Mouse (Mus musculus): ENCODE measurements around the gene Vti1b. TPM values are rescaled to one million over a fixed set of nuclear protein-coding genes. Genes with fewer than 3 reads are reported as not detected.

Gene Vti1b
- total and polyA plus RNA-seq, 3 experiments: 26.0 to 210 (median 80.7) TPM

GRCm38 (mm10) chr12:79173721-79174120 lies 1.3 kb upstream of the Vti1b start:
- peaks cover 62% of the 10 kb centered on the region for H3K36me3 ChIP-seq (replicated peaks)
- TF ChIP-seq GATA1 (IDR thresholded peaks at IDR 0.05; ENCODE audit: borderline replicate concordance, low read length) (no peak), CTCF (IDR thresholded peaks at IDR 0.05; ENCODE audit: low read depth, low read length) (no peak), POLR2AphosphoS5 (IDR thresholded peaks at IDR 0.05; ENCODE audit: insufficient replicate concordance, low read depth, low read length) (no peak), TAL1 (conservative IDR thresholded peaks at IDR 0.05; ENCODE audit: low read depth, low read length) (no peak)
- no peaks in the 10 kb centered on the region for H3K9me3 ChIP-seq (replicated peaks)
- peaks cover 40% of the 10 kb centered on the region for H3K4me1 ChIP-seq (ENCODE audit: insufficient read depth, low read depth, low read length)
- H3K4me3 ChIP-seq (ENCODE audit: low read depth, low read length): no peak overlapping the region
- DNase-seq (ENCODE audit: low spot score) (no peak), ATAC-seq (ENCODE audit: extremely low read depth, insufficient number of reproducible peaks, low FRiP score, poor library complexity, severe bottlenecking) (no peak)
- H3K27me3 ChIP-seq (ENCODE audit: insufficient read depth, low read length): no peaks in the 10 kb centered on the region

- H3K27me3 ChIP-seq (ENCODE audit: insufficient read depth, low read length): no peaks in the 10 kb centered on the region
- TF ChIP-seq CTCF (IDR thresholded peaks at IDR 0.05; ENCODE audit: low read depth, low read length) (no peak), TAL1 (conservative IDR thresholded peaks at IDR 0.05; ENCODE audit: low read depth, low read length) (no peak), GATA1 (IDR thresholded peaks at IDR 0.05; ENCODE audit: borderline replicate concordance, low read length) (no peak), POLR2AphosphoS5 (IDR thresholded peaks at IDR 0.05; ENCODE audit: insufficient replicate concordance, low read depth, low read length) (no peak)
- no peaks in the 10 kb centered on the region for H3K9me3 ChIP-seq (replicated peaks)
- DNase-seq (ENCODE audit: low spot score): no peak
- H3K4me3 ChIP-seq (ENCODE audit: low read depth, low read length): peak overlapping the region; percentile 84
- peaks cover 44% of the 10 kb centered on the region for H3K4me1 ChIP-seq (ENCODE audit: insufficient read depth, low read depth, low read length)
- no peak for ATAC-seq (ENCODE audit: extremely low read depth, insufficient number of reproducible peaks, low FRiP score, poor library complexity, severe bottlenecking)
- H3K36me3 ChIP-seq (replicated peaks): peaks cover 60% of the 10 kb centered on the region
These were observed 1.0 kb downstream of the Vti1b start for GRCm38 (mm10) chr12:79171269-79171995.

- no peak for DNase-seq (ENCODE audit: low spot score)
- no peak for ATAC-seq (ENCODE audit: extremely low read depth, insufficient number of reproducible peaks, low FRiP score, poor library complexity, severe bottlenecking)
- Histone ChIP-seq H3K4me3 (ENCODE audit: low read depth, low read length) (no peak overlapping the region), H3K27me3 (ENCODE audit: insufficient read depth, low read length) (no peaks in the 10 kb centered on the region), H3K9me3 (replicated peaks) (no peaks in the 10 kb centered on the region), H3K36me3 (replicated peaks) (peaks cover 60% of the 10 kb centered on the region), H3K4me1 (ENCODE audit: insufficient read depth, low read depth, low read length) (peaks cover 44% of the 10 kb centered on the region)
- TF ChIP-seq GATA1 (IDR thresholded peaks at IDR 0.05; ENCODE audit: borderline replicate concordance, low read length) (no peak), CTCF (IDR thresholded peaks at IDR 0.05; ENCODE audit: low read depth, low read length) (no peak), POLR2AphosphoS5 (IDR thresholded peaks at IDR 0.05; ENCODE audit: insufficient replicate concordance, low read depth, low read length) (no peak), GATA2 (IDR thresholded peaks at IDR 0.05; ENCODE audit: borderline replicate concordance, low read depth, low read length) (no peak), TAL1 (conservative IDR thresholded peaks at IDR 0.05; ENCODE audit: low read depth, low read length) (no peak)
These were observed 2.0 kb downstream of the Vti1b start for GRCm38 (mm10) chr12:79170421-79170820.

GRCm38 (mm10) chr12:79169173-79169572 lies 3.3 kb downstream of the Vti1b start:
- no peak for TF ChIP-seq POLR2AphosphoS5 (IDR thresholded peaks at IDR 0.05; ENCODE audit: insufficient replicate concordance, low read depth, low read length)
- H3K4me3 ChIP-seq (ENCODE audit: low read depth, low read length): no peak overlapping the region
- no peak for ATAC-seq (ENCODE audit: extremely low read depth, insufficient number of reproducible peaks, low FRiP score, poor library complexity, severe bottlenecking)
- no peak for DNase-seq (ENCODE audit: low spot score)
- no peaks in the 10 kb centered on the region for H3K9me3 ChIP-seq (replicated peaks)
- H3K4me1 ChIP-seq (ENCODE audit: insufficient read depth, low read depth, low read length): peaks cover 40% of the 10 kb centered on the region
- H3K27me3 ChIP-seq (ENCODE audit: insufficient read depth, low read length): no peaks in the 10 kb centered on the region
- peaks cover 60% of the 10 kb centered on the region for H3K36me3 ChIP-seq (replicated peaks)

GRCm38 (mm10) chr12:79162876-79163275 lies 9.6 kb downstream of the Vti1b start:
- DNase-seq (ENCODE audit: low spot score): no peak
- TF ChIP-seq TAL1 (conservative IDR thresholded peaks at IDR 0.05; ENCODE audit: low read depth, low read length) (no peak), POLR2AphosphoS5 (IDR thresholded peaks at IDR 0.05; ENCODE audit: insufficient replicate concordance, low read depth, low read length) (no peak), GATA1 (IDR thresholded peaks at IDR 0.05; ENCODE audit: borderline replicate concordance, low read length) (no peak), GATA2 (IDR thresholded peaks at IDR 0.05; ENCODE audit: borderline replicate concordance, low read depth, low read length) (no peak), CTCF (IDR thresholded peaks at IDR 0.05; ENCODE audit: low read depth, low read length) (no peak)
- H3K9me3 ChIP-seq (replicated peaks): no peaks in the 10 kb centered on the region
- peaks cover 94% of the 10 kb centered on the region for H3K36me3 ChIP-seq (replicated peaks)
- H3K4me3 ChIP-seq (ENCODE audit: low read depth, low read length): no peak overlapping the region
- ATAC-seq (ENCODE audit: extremely low read depth, insufficient number of reproducible peaks, low FRiP score, poor library complexity, severe bottlenecking): no peak
- H3K4me1 ChIP-seq (ENCODE audit: insufficient read depth, low read depth, low read length): no peaks in the 10 kb centered on the region
- no peaks in the 10 kb centered on the region for H3K27me3 ChIP-seq (ENCODE audit: insufficient read depth, low read length)

- DNase-seq (ENCODE audit: low spot score): no peak
- ATAC-seq (ENCODE audit: extremely low read depth, insufficient number of reproducible peaks, low FRiP score, poor library complexity, severe bottlenecking): no peak
- Histone ChIP-seq H3K27me3 (ENCODE audit: insufficient read depth, low read length) (no peaks in the 10 kb centered on the region), H3K9me3 (replicated peaks) (no peaks in the 10 kb centered on the region), H3K36me3 (replicated peaks) (peaks cover 35% of the 10 kb centered on the region), H3K4me1 (ENCODE audit: insufficient read depth, low read depth, low read length) (no peaks in the 10 kb centered on the region), H3K4me3 (ENCODE audit: low read depth, low read length) (no peak overlapping the region)
- TF ChIP-seq POLR2AphosphoS5 (IDR thresholded peaks at IDR 0.05; ENCODE audit: insufficient replicate concordance, low read depth, low read length): no peak
These were observed 22.8 kb downstream of the Vti1b start for GRCm38 (mm10) chr12:79149653-79150052.

- H3K9me3 ChIP-seq (replicated peaks): no peaks in the 10 kb centered on the region
- ATAC-seq (ENCODE audit: extremely low read depth, insufficient number of reproducible peaks, low FRiP score, poor library complexity, severe bottlenecking) (no peak), DNase-seq (ENCODE audit: low spot score) (no peak)
- H3K36me3 ChIP-seq (replicated peaks): no peaks in the 10 kb centered on the region
- H3K4me3 ChIP-seq (ENCODE audit: low read depth, low read length): no peak overlapping the region
- 0 out of 2 replicates have a peak, but pooled peaks cover 2% of the 10 kb centered on the region for H3K4me1 ChIP-seq (ENCODE audit: insufficient read depth, low read depth, low read length)
- TF ChIP-seq GATA2 (IDR thresholded peaks at IDR 0.05; ENCODE audit: borderline replicate concordance, low read depth, low read length) (no peak), POLR2AphosphoS5 (IDR thresholded peaks at IDR 0.05; ENCODE audit: insufficient replicate concordance, low read depth, low read length) (no peak), CTCF (IDR thresholded peaks at IDR 0.05; ENCODE audit: low read depth, low read length) (no peak)
- H3K27me3 ChIP-seq (ENCODE audit: insufficient read depth, low read length): peaks cover 19% of the 10 kb centered on the region
These were observed 31.1 kb downstream of the Vti1b start for GRCm38 (mm10) chr12:79141384-79141783.
